Mouse (Mus musculus): ENCODE results near the gene Tmem211. TPM values are rescaled to one million over a fixed set of nuclear protein-coding genes. Genes with fewer than 3 reads are reported as not detected.
A peak's percentile ranks its signal among the peaks of the same experiment; 100 is the strongest.

Gene Tmem211
- not detected for total RNA-seq (2021)
- long read RNA-seq, experiment 1, result 0 reads
- long read RNA-seq, experiment 2, result 0 reads

- DNase-seq, result peak; percentile 72
Measured at GRCm38 (mm10) chr5:113226632-113227102, at the start of gene Tmem211. TSS of gene Tmem211 (plus strand) at chr5:113226909.

GRCm38 (mm10) chr5:113179451-113179842 lies 47.3 kb upstream of the Tmem211 start:
- DNase-seq, result no peak

GRCm38 (mm10) chr5:113179843-113180682 lies 46.6 kb upstream of the Tmem211 start:
- DNase-seq, result peak; percentile 86

GRCm38 (mm10) chr5:113180755-113181154 lies 46.0 kb upstream of the Tmem211 start:
- no peak for DNase-seq

GRCm38 (mm10) chr5:113181441-113181840 lies 45.3 kb upstream of the Tmem211 start:
- DNase-seq, result no peak

- no peak for DNase-seq
Measured at GRCm38 (mm10) chr5:113190558-113190957, 36.2 kb upstream of the Tmem211 start.

GRCm38 (mm10) chr5:113191901-113192300 lies 34.8 kb upstream of the Tmem211 start:
- DNase-seq, result no peak

- DNase-seq, result no peak
Measured at GRCm38 (mm10) chr5:113193762-113194161, 32.9 kb upstream of the Tmem211 start.

- no peak for DNase-seq
Measured at GRCm38 (mm10) chr5:113195451-113195850, 31.3 kb upstream of the Tmem211 start.

- no peak for DNase-seq
Measured at GRCm38 (mm10) chr5:113195907-113196306, 30.8 kb upstream of the Tmem211 start.

GRCm38 (mm10) chr5:113196916-113197794 lies 29.6 kb upstream of the Tmem211 start:
- no peak for DNase-seq

GRCm38 (mm10) chr5:113199126-113199771 lies 27.5 kb upstream of the Tmem211 start:
- peak; percentile 52 for DNase-seq

GRCm38 (mm10) chr5:113199772-113200134 lies 27.0 kb upstream of the Tmem211 start:
- no peak for DNase-seq

GRCm38 (mm10) chr5:113204193-113204592 lies 22.5 kb upstream of the Tmem211 start:
- no peak for DNase-seq

- DNase-seq, result no peak
Measured at GRCm38 (mm10) chr5:113206670-113207352, 19.9 kb upstream of the Tmem211 start.

- peak; percentile 66 for DNase-seq
Measured at GRCm38 (mm10) chr5:113208048-113208447, 18.7 kb upstream of the Tmem211 start.

GRCm38 (mm10) chr5:113208622-113209400 lies 17.9 kb upstream of the Tmem211 start:
- peak; percentile 89 for DNase-seq

GRCm38 (mm10) chr5:113209401-113209750 lies 17.3 kb upstream of the Tmem211 start:
- no peak for DNase-seq

GRCm38 (mm10) chr5:113209898-113210297 lies 16.8 kb upstream of the Tmem211 start:
- no peak for DNase-seq

GRCm38 (mm10) chr5:113210314-113210713 lies 16.4 kb upstream of the Tmem211 start:
- DNase-seq, result no peak
